In the genomic region with DNA sequence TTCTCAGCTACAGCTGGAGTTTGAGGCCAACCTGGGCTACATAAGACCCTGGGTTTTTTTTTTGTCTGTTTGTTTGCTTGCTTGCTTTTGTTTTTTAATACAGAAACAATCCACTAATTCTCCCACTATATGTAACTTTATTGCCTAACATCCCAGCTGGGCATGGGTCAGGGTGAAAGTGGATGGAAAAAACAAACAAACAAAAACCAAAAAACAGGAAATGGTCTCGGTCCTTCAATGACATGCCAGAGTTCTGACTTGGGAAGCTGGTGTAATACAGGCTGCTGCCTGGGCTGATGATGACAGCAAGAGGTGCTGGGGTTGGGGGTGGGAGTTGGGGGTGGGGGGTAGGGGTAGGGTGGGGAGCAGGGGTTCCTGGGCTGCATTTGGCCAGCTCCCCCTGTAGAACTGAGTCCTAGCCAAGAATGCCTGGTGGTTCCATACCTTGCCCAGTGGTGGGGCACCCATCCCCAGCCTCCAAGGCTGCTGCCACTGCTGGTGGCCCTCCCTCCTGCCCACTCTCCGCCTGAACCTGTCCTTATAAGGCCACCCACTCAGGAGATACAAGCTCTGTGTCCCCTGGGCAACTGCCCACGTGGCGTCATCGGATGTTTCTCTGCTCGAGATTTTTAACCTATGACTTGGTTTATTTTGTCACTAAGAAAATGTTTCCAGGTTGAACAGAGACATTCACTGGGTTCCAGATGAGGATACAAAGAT, we compare ENCODE assay signal across 39 mouse cellular contexts. TPM values are rescaled to one million over a fixed set of nuclear protein-coding genes. Genes with fewer than 3 reads are reported as not detected.
DNase-seq lines count a peak whose midpoint lies in the region; ATAC-seq and TF ChIP-seq lines count a peak whose summit lies in the region.
"Had no signal": no experiment of that assay in that cellular context is flagged by ENCODE, and none has a peak within 500 bp of the region (broad histone marks: within the 10 kb centered on the region; RNA-seq: fewer than 3 reads in every experiment).

No protein-coding gene starts in this region.

- ATAC-seq in heart, postnatal 0 days (ENCODE audit: insufficient read depth, low read depth) = 0 out of 2 replicates have a peak, but pooled peaks have one; percentile 50
- ATAC-seq in lung, embryonic 16.5 days (ENCODE audit: low read depth) = no peak
- ATAC-seq: activated CD4-positive, CD25-positive, alpha-beta regulatory T cell, adult 4 months; forebrain, embryonic 14.5 days; intestine, postnatal 0 days; midbrain, embryonic 16.5 days had no signal

- no peak overlapping the region for H3K4me2 ChIP-seq in heart, postnatal 0 days (ENCODE audit: low read depth, low read length)
- no peak overlapping the region for H3K4me2 ChIP-seq in lung, embryonic 16.5 days (ENCODE audit: low read depth, low read length)
- H3K4me2 ChIP-seq: heart, embryonic 13.5 days; hindbrain, embryonic 14.5 days; neural tube, embryonic 12.5 days had no signal

- intact Hi-C loops in gastrocnemius, adult 2 months (cut with DNase I) = no loop called here
- intact Hi-C loops in heart, postnatal 14 days (cut with DNase I) = no loop called here

- H3K4me1 ChIP-seq in heart, postnatal 0 days (ENCODE audit: control insufficient read depth, insufficient read depth) = peaks cover 15% of the 10 kb centered on the region
- H3K4me1 ChIP-seq in lung, embryonic 16.5 days (replicated peaks; ENCODE audit: control insufficient read depth, insufficient read depth, low read length) = peaks cover 29% of the 10 kb centered on the region

- TF ChIP-seq EP300 in heart, postnatal 0 days (IDR thresholded peaks at IDR 0.05; ENCODE audit: low read depth) = no peak

- 53% methylated on average over 6 of the region's 6 CpGs for WGBS in heart, postnatal 0 days
- WGBS in lung, embryonic 16.5 days = 65% methylated on average over 6 of the region's 6 CpGs

- no peaks in the 10 kb centered on the region for H3K9me3 ChIP-seq in heart, postnatal 0 days (replicated peaks; ENCODE audit: control insufficient read depth, low read length)
- no peaks in the 10 kb centered on the region for H3K9me3 ChIP-seq in lung, embryonic 16.5 days (ENCODE audit: control insufficient read depth, low read length)
- H3K9me3 ChIP-seq: heart, embryonic 13.5 days; midbrain, embryonic 10.5 days; neural tube, embryonic 12.5 days had no signal

- no peaks in the 10 kb centered on the region for H3K36me3 ChIP-seq in heart, postnatal 0 days (replicated peaks; ENCODE audit: control insufficient read depth, insufficient read depth, low read length)
- H3K36me3 ChIP-seq in lung, embryonic 16.5 days (ENCODE audit: control insufficient read depth, insufficient read depth, low read length) = no peaks in the 10 kb centered on the region

- peak overlapping the region; percentile 85 for H3K27ac ChIP-seq in gastrocnemius, adult 2 months
- H3K27ac ChIP-seq in heart, postnatal 0 days (ENCODE audit: low read depth) = peak overlapping the region; percentile 43; the same call in 1 of the 2 replicates
- peak overlapping the region; percentile 60 for H3K27ac ChIP-seq in lung, embryonic 16.5 days (ENCODE audit: low read length)
- H3K27ac ChIP-seq: heart, embryonic 13.5 days; hindbrain, embryonic 14.5 days; midbrain, embryonic 10.5 days; neural tube, embryonic 12.5 days had no signal

- no peak for TF ChIP-seq CTCF in gastrocnemius, adult 2 months (IDR thresholded peaks at IDR 0.05)
- TF ChIP-seq CTCF in heart, postnatal 0 days (IDR thresholded peaks at IDR 0.05; ENCODE audit: low read depth) = no peak

- no peak overlapping the region for H3K4me3 ChIP-seq in gastrocnemius, adult 2 months
- no peak overlapping the region for H3K4me3 ChIP-seq in heart, postnatal 0 days (ENCODE audit: low read depth, low read length)
- no peak overlapping the region for H3K4me3 ChIP-seq in lung, embryonic 16.5 days (ENCODE audit: low read length)
- H3K4me3 ChIP-seq: heart, embryonic 13.5 days; midbrain, embryonic 10.5 days; myocyte; neural tube, embryonic 12.5 days had no signal

- no peaks in the 10 kb centered on the region for H3K27me3 ChIP-seq in heart, postnatal 0 days (ENCODE audit: control insufficient read depth, insufficient read depth, low read length)
- no peaks in the 10 kb centered on the region for H3K27me3 ChIP-seq in lung, embryonic 16.5 days (ENCODE audit: control insufficient read depth, insufficient read depth, low read depth, low read length)
- H3K27me3 ChIP-seq: CH12.LX; heart, embryonic 13.5 days; neural tube, embryonic 12.5 days had no signal

- no peak overlapping the region for H3K9ac ChIP-seq in heart, postnatal 0 days (replicated peaks; ENCODE audit: low read depth, low read length)
- no peak overlapping the region for H3K9ac ChIP-seq in lung, embryonic 16.5 days (ENCODE audit: low read length)
- H3K9ac ChIP-seq: heart, embryonic 13.5 days; hindbrain, embryonic 14.5 days; neural tube, embryonic 12.5 days had no signal

- DNase-seq in gastrocnemius, adult 2 months = peak; percentile 60
- no peak for DNase-seq in gastrocnemius, postnatal 10 days
- no peak for DNase-seq in heart, postnatal 0 days (ENCODE audit: low spot score)
- no peak for DNase-seq in heart, postnatal 14 days
- no peak for DNase-seq in lung, adult 18-20 months
- DNase-seq in adipocyte (ENCODE audit: low spot score) = peak; percentile 81
- no peak for DNase-seq in liver
- DNase-seq: adrenal gland, adult 8-10 months; cerebellum, adult 8-10 months; cerebellum, postnatal 36 days; heart, adult 18-20 months; kidney, adult 9 months; kidney, postnatal 25 days; right cerebral cortex, adult 18-20 months; spleen, adult 18-20 months; thymus, postnatal 4 days had no signal

RNA-seq across cellular contexts. Expression of gene Kbtbd13, which starts 9.3 kb away (rescaled TPM):
- total RNA-seq in gastrocnemius, adult 2 months (2021) = 10 to 100 TPM in 1 of 2 experiments, 1 to 10 TPM in 1; 7.8 to 19.5 TPM
- 10 to 100 TPM in 1 of 2 experiments, 1 to 10 TPM in 1; 8.9 to 10.7 TPM for total RNA-seq in gastrocnemius, postnatal 10 days (2021)
- 1.1 and 1.2 TPM in 2 replicates for total RNA-seq in heart, postnatal 0 days (2014; rRNA removed; ENCODE audit: low replicate concordance)
- 0.63 and 0.77 TPM in 2 replicates for polyA plus RNA-seq in heart, postnatal 0 days (2015; fragmentation: Nextera tagmentation; extraction: Ambion mirVana)
- 1 to 10 TPM; 1.2 to 1.4 TPM for total RNA-seq in heart, postnatal 14 days (2021)
- polyA plus RNA-seq in lung, embryonic 16.5 days (2015; fragmentation: Nextera tagmentation; extraction: Ambion mirVana) = 4.7 and 4.8 TPM in 2 replicates
- total RNA-seq: CH12.LX had no signal
- polyA plus RNA-seq: activated CD4-positive, CD25-positive, alpha-beta regulatory T cell, adult 4 months; C2C12 had no signal

RNA-seq across cellular contexts. Expression of gene Rasl12, which starts 16.1 kb away (rescaled TPM):
- total RNA-seq in gastrocnemius, adult 2 months (2021) = 1 to 10 TPM; 3.1 to 3.3 TPM
- 10 to 100 TPM in 1 of 2 experiments, 1 to 10 TPM in 1; 7.2 to 11.5 TPM for total RNA-seq in gastrocnemius, postnatal 10 days (2021)
- 1.8 and 8.5 TPM in 2 replicates for total RNA-seq in heart, postnatal 0 days (2014; rRNA removed; ENCODE audit: low replicate concordance)
- polyA plus RNA-seq in heart, postnatal 0 days (2015; fragmentation: Nextera tagmentation; extraction: Ambion mirVana) = 7.5 and 7.9 TPM in 2 replicates
- 10 to 100 TPM in 1 of 2 experiments, 1 to 10 TPM in 1; 9.7 to 11.6 TPM for total RNA-seq in heart, postnatal 14 days (2021)
- polyA plus RNA-seq in lung, embryonic 16.5 days (2015; fragmentation: Nextera tagmentation; extraction: Ambion mirVana) = 53.8 and 55.8 TPM in 2 replicates
- total RNA-seq: megakaryocyte progenitor cell, adult 5-6 weeks had no signal

RNA-seq across cellular contexts. Expression of gene Ubap1l, which starts 21.4 kb away (rescaled TPM):
- 1 to 10 TPM in 1 of 2 experiments, under 1 TPM in 1; 0.43 to 1.1 TPM for total RNA-seq in gastrocnemius, adult 2 months (2021)
- 1 to 10 TPM in 1 of 2 experiments, under 1 TPM in 1; 0.52 to 1.1 TPM for total RNA-seq in gastrocnemius, postnatal 10 days (2021)
- not detected in 2 replicates for total RNA-seq in heart, postnatal 0 days (2014; rRNA removed; ENCODE audit: low replicate concordance)
- polyA plus RNA-seq in heart, postnatal 0 days (2015; fragmentation: Nextera tagmentation; extraction: Ambion mirVana) = 0.11 and 0.21 TPM in 2 replicates
- total RNA-seq in heart, postnatal 14 days (2021) = under 1 TPM; 0.33 to 0.37 TPM
- 0.35 TPM in 1 of 2 replicates, not detected in the other for polyA plus RNA-seq in lung, embryonic 16.5 days (2015; fragmentation: Nextera tagmentation; extraction: Ambion mirVana)
- total RNA-seq: heart, adult 18-20 months; hematopoietic stem cell, adult 5-6 weeks; megakaryocyte progenitor cell, adult 5-6 weeks had no signal
- polyA plus RNA-seq: activated CD4-positive, CD25-positive, alpha-beta regulatory T cell, adult 4 months; embryonic facial prominence, embryonic 11.5 days; heart, embryonic 13.5 days; liver, embryonic 16.5 days had no signal

RNA-seq across cellular contexts. Expression of gene Pdcd7, which starts 36.3 kb away (rescaled TPM):
- 10 to 100 TPM; 10.1 to 19.5 TPM for total RNA-seq in gastrocnemius, adult 2 months (2021)
- total RNA-seq in gastrocnemius, postnatal 10 days (2021) = 10 to 100 TPM; 11.2 to 13.9 TPM
- 9.4 and 10.6 TPM in 2 replicates for total RNA-seq in heart, postnatal 0 days (2014; rRNA removed; ENCODE audit: low replicate concordance)
- polyA plus RNA-seq in heart, postnatal 0 days (2015; fragmentation: Nextera tagmentation; extraction: Ambion mirVana) = 4.7 and 5.9 TPM in 2 replicates
- total RNA-seq in heart, postnatal 14 days (2021) = 10 to 100 TPM in 1 of 2 experiments, 1 to 10 TPM in 1; 9.6 to 11.3 TPM
- polyA plus RNA-seq in lung, embryonic 16.5 days (2015; fragmentation: Nextera tagmentation; extraction: Ambion mirVana) = 3.9 and 4.9 TPM in 2 replicates

RNA-seq across cellular contexts. Expression of gene Slc51b, which starts 40.6 kb away (rescaled TPM):
- not detected for total RNA-seq in gastrocnemius, adult 2 months (2021)
- total RNA-seq in gastrocnemius, postnatal 10 days (2021) = not detected
- total RNA-seq in heart, postnatal 0 days (2014; rRNA removed; ENCODE audit: low replicate concordance) = not detected in 2 replicates
- polyA plus RNA-seq in heart, postnatal 0 days (2015; fragmentation: Nextera tagmentation; extraction: Ambion mirVana) = not detected in 2 replicates
- total RNA-seq in heart, postnatal 14 days (2021) = not detected
- polyA plus RNA-seq in lung, embryonic 16.5 days (2015; fragmentation: Nextera tagmentation; extraction: Ambion mirVana) = not detected in 2 replicates
- total RNA-seq: adrenal gland, adult 8-10 months; CH12.LX; ES-E14; heart, adult 18-20 months; hematopoietic stem cell, adult 5-6 weeks; layer of hippocampus, adult 18-20 months; layer of hippocampus, postnatal 10 days; left cerebral cortex, adult 18-20 months; left cerebral cortex, postnatal 14 days; megakaryocyte progenitor cell, adult 5-6 weeks had no signal
- polyA plus RNA-seq: activated CD4-positive, CD25-positive, alpha-beta regulatory T cell, adult 4 months; C2C12; embryonic facial prominence, embryonic 11.5 days; forebrain, embryonic 14.5 days; heart, embryonic 13.5 days; hindbrain, embryonic 14.5 days; limb, embryonic 11.5 days; midbrain, embryonic 10.5 days; midbrain, embryonic 16.5 days; myocyte; neural tube, embryonic 12.5 days; testis, adult 2 months had no signal

Comparison
In these comparisons a context has a peak if more than half of its experiments do, and no peak if none do; other contexts are left out.
1. DNase-seq: peak in gastrocnemius, adult 2 months (single experiment) and adipocyte (single experiment); none in gastrocnemius, postnatal 10 days (single experiment), heart, postnatal 0 days (single experiment), heart, postnatal 14 days (0 of 2), lung, adult 18-20 months (0 of 2) and liver (single experiment).
2. Peak in every context shown above with its lines, with median percentiles within 50 percentile points of each other: H3K27ac ChIP-seq.